Mouse (Mus musculus) bone marrow, adult 2 months (tissue): ENCODE measurements at regions not wholly inside any gene's neighbourhood (a gene's known extent, or its start where the extent isn't known, plus 50 kb on each side); places are given as distances from the start of the nearest gene placed in this dataset.
A peak's percentile ranks its signal among the peaks of the same experiment; 100 is the strongest.

Source experiments
- CTCF ChIP-seq: fragments of 200-500 bp; IDR thresholded peaks from 2 replicates; pipeline ENCODE4 v1.5.1; 2011; ENCODE audit warnings: low read length, control low read depth; ENCODE audit not compliant: control insufficient read depth, insufficient read depth
- POLR2A ChIP-seq: fragments of 200-500 bp; IDR thresholded peaks from 2 replicates; pipeline ENCODE4 v1.6.1; 2011; ENCODE audit warnings: low read depth, mild to moderate bottlenecking, control low read depth, low read length, borderline replicate concordance; ENCODE audit not compliant: control insufficient read depth

GRCm38 (mm10) chr2:11396835-11397234 is 157.0 kb downstream of the Pfkfb3 start:
- TF ChIP-seq CTCF, result peak; percentile 19; the same call in 1 of the 2 replicates
- TF ChIP-seq POLR2A, result no peak
